Mouse (Mus musculus): ENCODE data around the gene Wtap. TPM values are rescaled to one million over a fixed set of nuclear protein-coding genes. Genes with fewer than 3 reads are reported as not detected.
A peak's percentile ranks its signal among the peaks of the same experiment; 100 is the strongest.
"Not testable (repeated sequence)": the region's sequence is repeated elsewhere in the genome, so short reads cannot be mapped to it uniquely, and the experiment has no call there.

Gene Wtap
- polyA plus RNA-seq, 1 experiment from 2014 or later = 74.4 TPM

GRCm38 (mm10) chr17:12949669-12950068 lies 44.3 kb downstream of the Wtap start:
- no peak for DNase-seq (ENCODE audit: low spot score)
- Histone ChIP-seq H3K36me3 (peaks cover 72% of the 10 kb centered on the region), H3K9me3 (no peaks in the 10 kb centered on the region), H3K27me3 (ENCODE audit: insufficient read depth, poor library complexity, severe bottlenecking) (no peaks in the 10 kb centered on the region), H3K27ac (no peak overlapping the region), H3K4me3 (no peak overlapping the region), H3K4me1 (no peaks in the 10 kb centered on the region)
- WGBS = 96% methylated on average over 5 of the region's 5 CpGs

- H3K4me3 ChIP-seq = no peak overlapping the region
- peaks cover 7% of the 10 kb centered on the region for H3K4me1 ChIP-seq
- H3K9me3 ChIP-seq = no peaks in the 10 kb centered on the region
- 92% methylated on average over 6 of the region's 6 CpGs for WGBS
- no peak overlapping the region for H3K27ac ChIP-seq
- peak; percentile 61 for DNase-seq (ENCODE audit: low spot score)
- peaks cover 45% of the 10 kb centered on the region for H3K36me3 ChIP-seq
- no peaks in the 10 kb centered on the region for H3K27me3 ChIP-seq (ENCODE audit: insufficient read depth, poor library complexity, severe bottlenecking)
Observed at GRCm38 (mm10) chr17:12942459-12943162, 51.4 kb downstream of the Wtap start.

GRCm38 (mm10) chr17:12941543-12942260 lies 52.3 kb downstream of the Wtap start:
- Histone ChIP-seq H3K27me3 (ENCODE audit: insufficient read depth, poor library complexity, severe bottlenecking) (no peaks in the 10 kb centered on the region), H3K27ac (no peak overlapping the region), H3K4me1 (peaks cover 7% of the 10 kb centered on the region), H3K9me3 (no peaks in the 10 kb centered on the region), H3K4me3 (no peak overlapping the region), H3K36me3 (peaks cover 40% of the 10 kb centered on the region)
- DNase-seq (ENCODE audit: low spot score) = no peak
- 77% methylated on average over 8 of the region's 8 CpGs for WGBS

GRCm38 (mm10) chr17:12940151-12940805 lies 53.7 kb downstream of the Wtap start, which contains the start of gene Acat3:
TSS of gene Acat3 (minus strand) at chr17:12940600.
- no peaks in the 10 kb centered on the region for H3K27me3 ChIP-seq (ENCODE audit: insufficient read depth, poor library complexity, severe bottlenecking)
- H3K36me3 ChIP-seq = peaks cover 29% of the 10 kb centered on the region
- DNase-seq (ENCODE audit: low spot score) = no peak
- H3K27ac ChIP-seq = no peak within 1 kb of the TSS
- no peaks in the 10 kb centered on the region for H3K9me3 ChIP-seq
- H3K4me1 ChIP-seq = peaks cover 7% of the 10 kb centered on the region
- 18% methylated on average over 27 of the region's 27 CpGs for WGBS
- peak within 1 kb of the TSS; percentile 52 for H3K4me3 ChIP-seq

GRCm38 (mm10) chr17:12939377-12940148 lies 54.4 kb downstream of the Wtap start:
- not testable (repeated sequence) for H3K27me3 ChIP-seq (ENCODE audit: insufficient read depth, poor library complexity, severe bottlenecking); H3K4me1 ChIP-seq; H3K27ac ChIP-seq; DNase-seq (ENCODE audit: low spot score); H3K9me3 ChIP-seq
- Histone ChIP-seq H3K36me3 (peaks cover 22% of the 10 kb centered on the region), H3K4me3 (peak overlapping the region; percentile 52)
- WGBS = 53% methylated on average over 3 of the region's 12 CpGs

- no peaks in the 10 kb centered on the region for H3K9me3 ChIP-seq
- H3K36me3 ChIP-seq = peaks cover 9% of the 10 kb centered on the region
- H3K27ac ChIP-seq = no peak overlapping the region
- DNase-seq (ENCODE audit: low spot score) = no peak
- no peaks in the 10 kb centered on the region for H3K27me3 ChIP-seq (ENCODE audit: insufficient read depth, poor library complexity, severe bottlenecking)
- H3K4me1 ChIP-seq = peaks cover 7% of the 10 kb centered on the region
- no peak overlapping the region for H3K4me3 ChIP-seq
- 57% methylated on average over 2 of the region's 2 CpGs for WGBS
Observed at GRCm38 (mm10) chr17:12938077-12938476, 55.9 kb downstream of the Wtap start.

GRCm38 (mm10) chr17:12937412-12937970 lies 56.5 kb downstream of the Wtap start:
- H3K27ac ChIP-seq = no peak overlapping the region
- 74% methylated on average over 2 of the region's 2 CpGs for WGBS
- H3K36me3 ChIP-seq = peaks cover 3% of the 10 kb centered on the region
- peaks cover 7% of the 10 kb centered on the region for H3K4me1 ChIP-seq
- DNase-seq (ENCODE audit: low spot score) = no peak
- H3K4me3 ChIP-seq = no peak overlapping the region
- no peaks in the 10 kb centered on the region for H3K27me3 ChIP-seq (ENCODE audit: insufficient read depth, poor library complexity, severe bottlenecking)
- no peaks in the 10 kb centered on the region for H3K9me3 ChIP-seq

GRCm38 (mm10) chr17:12935719-12936118 lies 58.2 kb downstream of the Wtap start:
- 68% methylated on average over 4 of the region's 4 CpGs for WGBS
- Histone ChIP-seq H3K4me1 (peaks cover 7% of the 10 kb centered on the region), H3K27me3 (ENCODE audit: insufficient read depth, poor library complexity, severe bottlenecking) (no peaks in the 10 kb centered on the region), H3K4me3 (no peak overlapping the region), H3K27ac (no peak overlapping the region), H3K9me3 (no peaks in the 10 kb centered on the region), H3K36me3 (no peaks in the 10 kb centered on the region)
- DNase-seq (ENCODE audit: low spot score) = no peak

- not testable (repeated sequence) for H3K4me1 ChIP-seq; H3K9me3 ChIP-seq; H3K4me3 ChIP-seq; H3K27ac ChIP-seq; H3K27me3 ChIP-seq (ENCODE audit: insufficient read depth, poor library complexity, severe bottlenecking)
- peak; percentile 72 for DNase-seq (ENCODE audit: low spot score)
- H3K36me3 ChIP-seq = peaks cover 14% of the 10 kb centered on the region; the same call in 1 of the 2 replicates
- 90% methylated on average over 5 of the region's 5 CpGs for WGBS
Observed at GRCm38 (mm10) chr17:12931576-12931975, 62.4 kb downstream of the Wtap start.

GRCm38 (mm10) chr17:12925703-12926180 lies 68.2 kb downstream of the Wtap start:
- peaks cover 71% of the 10 kb centered on the region for H3K36me3 ChIP-seq
- no peaks in the 10 kb centered on the region for H3K27me3 ChIP-seq (ENCODE audit: insufficient read depth, poor library complexity, severe bottlenecking)
- H3K4me1 ChIP-seq = no peaks in the 10 kb centered on the region
- no peak overlapping the region for H3K4me3 ChIP-seq
- WGBS = 88% methylated on average over 8 of the region's 8 CpGs
- no peak for DNase-seq (ENCODE audit: low spot score)
- no peak overlapping the region for H3K27ac ChIP-seq
- H3K9me3 ChIP-seq = no peaks in the 10 kb centered on the region

- no peak for DNase-seq (ENCODE audit: low spot score)
- 88% methylated on average over 3 of the region's 3 CpGs for WGBS
- Histone ChIP-seq H3K27ac (no peak overlapping the region), H3K4me1 (no peaks in the 10 kb centered on the region), H3K36me3 (peaks cover 79% of the 10 kb centered on the region), H3K27me3 (ENCODE audit: insufficient read depth, poor library complexity, severe bottlenecking) (no peaks in the 10 kb centered on the region), H3K4me3 (no peak overlapping the region), H3K9me3 (no peaks in the 10 kb centered on the region)
Observed at GRCm38 (mm10) chr17:12925001-12925400, 69.0 kb downstream of the Wtap start.

GRCm38 (mm10) chr17:12921073-12921472 lies 72.9 kb downstream of the Wtap start:
- Histone ChIP-seq H3K4me3 (no peak overlapping the region), H3K27ac (no peak overlapping the region), H3K9me3 (no peaks in the 10 kb centered on the region), H3K4me1 (peaks cover 3% of the 10 kb centered on the region; the same call in 1 of the 2 replicates), H3K27me3 (ENCODE audit: insufficient read depth, poor library complexity, severe bottlenecking) (no peaks in the 10 kb centered on the region), H3K36me3 (peaks cover 81% of the 10 kb centered on the region)
- WGBS = 94% methylated on average over 1 of the region's 1 CpGs
- no peak for DNase-seq (ENCODE audit: low spot score)
